Mouse (Mus musculus) neural tube, embryonic 11.5 days (tissue): Measurements from ENCODE around the gene Tcf12. TPM values are rescaled to one million over a fixed set of nuclear protein-coding genes. Genes with fewer than 3 reads are reported as not detected.

ENCODE experiments used
- ATAC-seq: fragments of 200-750 bp; cut with Nextera tagmentation; 2 replicates; pipeline ENCODE4 v1.8.0; 2017; ENCODE audit warnings: moderate number of reproducible peaks, mild to moderate bottlenecking, moderate TSS enrichment, moderate library complexity; ENCODE audit not compliant: insufficient read depth, low FRiP score, low TSS enrichment
- DNase-seq: peaks from one replicate; pipeline ENCODE4 v3.0.0-alpha.2; 2015; ENCODE audit warnings: low spot score
- H3K27ac ChIP-seq: fragments of 300-500 bp; sonication (generic); 2 replicates; pipeline ENCODE4 v1.5.1; 2014; ENCODE audit warnings: low read depth, mild to moderate bottlenecking, low read length
- H3K27me3 ChIP-seq: fragments of 300-500 bp; sonication (generic); 2 replicates; pipeline ENCODE4 v1.6.1; 2014; ENCODE audit warnings: mild to moderate bottlenecking, low read length, mixed read lengths; ENCODE audit not compliant: control insufficient read depth, insufficient read depth
- H3K36me3 ChIP-seq: fragments of 300-500 bp; sonication (generic); 2 replicates; pipeline ENCODE4 v1.6.1; 2014; ENCODE audit warnings: mild to moderate bottlenecking, low read length, moderate library complexity, mixed read lengths; ENCODE audit not compliant: control insufficient read depth, insufficient read depth
- H3K4me1 ChIP-seq: fragments of 300-500 bp; sonication (generic); 2 replicates; pipeline ENCODE4 v1.6.1; 2014; ENCODE audit warnings: low read length, mixed read lengths; ENCODE audit not compliant: control insufficient read depth, insufficient read depth
- H3K4me2 ChIP-seq: fragments of 300-500 bp; sonication (generic); 2 replicates; pipeline ENCODE4 v1.6.1; 2014; ENCODE audit warnings: low read depth, mild to moderate bottlenecking, moderate library complexity
- H3K4me3 ChIP-seq: fragments of 300-500 bp; sonication (generic); 2 replicates; pipeline ENCODE4 v1.5.1; 2014; ENCODE audit warnings: low read depth, low read length
- H3K9ac ChIP-seq: fragments of 300-500 bp; sonication (generic); 2 replicates; pipeline ENCODE4 v1.6.1; 2014; ENCODE audit warnings: mild to moderate bottlenecking, low read length
- H3K9me3 ChIP-seq: fragments of 300-500 bp; sonication (generic); 2 replicates; pipeline ENCODE4 v1.6.1; 2016; ENCODE audit warnings: low read length; ENCODE audit not compliant: control insufficient read depth
- WGBS: fragments of 180-500 bp; shearing (Covaris S2); extraction: QIAGEN DNeasy Blood & Tissue Kit; methylation state at CpG from one replicate; pipeline ENCODE4 v1.1.7; 2014; 5-methylcytosine and 5-hydroxymethylcytosine counted together
- polyA plus RNA-seq: library from polyadenylated mRNA; unstranded; fragments of >200 nt; fragmentation: Nextera tagmentation; extraction: Ambion mirVana; gene quantifications from 2 replicates; pipeline ENCODE4 v1.2.1, GENCODE M21; 2014

Tcf12 gene
- polyA plus RNA-seq, 1 experiment from 2014 or later: 209 TPM

- Histone ChIP-seq H3K4me2 (no peak overlapping the region), H3K9me3 (no peaks in the 10 kb centered on the region), H3K36me3 (no peaks in the 10 kb centered on the region), H3K4me3 (no peak overlapping the region), H3K27ac (no peak overlapping the region), H3K4me1 (0 out of 2 replicates have a peak, but pooled peaks cover 2% of the 10 kb centered on the region), H3K9ac (no peak overlapping the region), H3K27me3 (no peaks in the 10 kb centered on the region)
- no peak for ATAC-seq
- WGBS: 40% methylated on average over 4 of the region's 4 CpGs
- DNase-seq: no peak
These were observed 298.8 kb downstream of the Tcf12 start for GRCm38 (mm10) chr9:71812914-71813313.

DNA sequence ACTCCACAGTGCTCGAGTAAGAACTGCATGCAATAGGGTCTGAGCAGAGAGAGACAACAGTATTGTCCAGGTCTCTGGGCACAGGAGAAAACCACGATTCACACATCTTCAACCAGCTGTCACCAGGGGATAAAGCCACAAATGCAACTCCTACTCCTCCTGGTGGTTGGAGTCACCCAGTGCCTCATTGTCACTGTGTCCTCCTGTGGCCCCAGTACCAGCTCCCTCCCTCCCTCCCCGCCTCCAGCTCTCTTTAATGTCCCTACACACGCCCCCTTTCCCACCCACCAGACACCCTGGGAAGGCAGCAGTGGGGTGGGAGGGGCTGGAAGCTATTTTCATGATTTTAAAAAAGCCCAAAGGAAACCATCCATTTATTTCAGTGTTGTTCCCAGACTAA lies 299.3 kb downstream of the Tcf12 start:
- no peaks in the 10 kb centered on the region for H3K36me3 ChIP-seq
- H3K4me1 ChIP-seq: 0 out of 2 replicates have a peak, but pooled peaks cover 2% of the 10 kb centered on the region
- H3K4me3 ChIP-seq: no peak overlapping the region
- H3K27ac ChIP-seq: no peak overlapping the region
- DNase-seq (no peak), ATAC-seq (no peak)
- no peaks in the 10 kb centered on the region for H3K27me3 ChIP-seq
- H3K4me2 ChIP-seq: no peak overlapping the region
- no peaks in the 10 kb centered on the region for H3K9me3 ChIP-seq
- H3K9ac ChIP-seq: no peak overlapping the region
- WGBS: 35% methylated on average over 4 of the region's 4 CpGs

DNA sequence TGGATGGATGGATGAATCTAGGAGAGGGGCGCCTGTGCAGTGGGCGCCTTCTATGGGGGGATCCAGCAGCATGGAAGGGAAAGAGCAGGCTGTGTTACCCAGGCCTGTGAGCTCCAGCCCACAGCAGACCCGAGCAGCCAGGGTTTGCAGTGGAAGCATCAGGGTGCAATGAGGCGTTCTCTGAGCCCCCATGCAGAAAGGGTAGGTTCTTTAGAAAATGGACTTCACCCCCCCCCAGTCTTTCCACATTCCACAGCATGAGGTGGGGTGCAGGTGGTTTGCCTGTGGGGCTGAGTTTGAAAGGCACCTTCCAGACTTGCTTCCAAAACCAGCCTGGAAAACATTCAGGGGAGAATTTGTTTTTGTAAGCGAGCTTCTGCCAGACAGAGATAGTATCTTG lies 300.3 kb downstream of the Tcf12 start:
- H3K9me3 ChIP-seq: no peaks in the 10 kb centered on the region
- no peaks in the 10 kb centered on the region for H3K36me3 ChIP-seq
- 78% methylated on average over 5 of the region's 5 CpGs for WGBS
- ATAC-seq (no peak), DNase-seq (no peak)
- 0 out of 2 replicates have a peak, but pooled peaks cover 2% of the 10 kb centered on the region for H3K4me1 ChIP-seq
- H3K9ac ChIP-seq: no peak overlapping the region
- no peak overlapping the region for H3K27ac ChIP-seq
- H3K4me2 ChIP-seq: no peak overlapping the region
- no peak overlapping the region for H3K4me3 ChIP-seq
- no peaks in the 10 kb centered on the region for H3K27me3 ChIP-seq

DNA sequence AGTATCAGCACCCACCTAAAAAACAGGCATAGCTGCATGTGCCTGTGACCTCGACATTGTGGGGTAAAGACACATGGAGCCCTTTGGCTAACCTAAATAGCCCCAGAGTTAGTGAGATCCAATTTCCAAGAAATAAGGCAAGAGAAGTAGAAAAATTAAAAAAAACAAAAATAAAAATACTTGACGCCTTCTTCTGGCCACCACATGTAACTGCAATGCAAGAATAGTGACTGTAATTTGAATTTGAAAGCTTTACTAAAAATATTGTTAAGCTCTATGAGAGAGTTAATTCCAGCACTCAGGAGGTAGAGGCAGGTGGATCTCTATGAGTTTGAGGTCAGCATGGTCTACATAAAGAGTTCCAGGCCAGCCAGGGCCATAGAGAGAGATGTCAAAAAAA lies 300.9 kb downstream of the Tcf12 start:
- no peaks in the 10 kb centered on the region for H3K27me3 ChIP-seq
- no peak overlapping the region for H3K4me3 ChIP-seq
- 75% methylated on average over 2 of the region's 2 CpGs for WGBS
- ATAC-seq (no peak), DNase-seq (no peak)
- H3K4me1 ChIP-seq: 0 out of 2 replicates have a peak, but pooled peaks cover 2% of the 10 kb centered on the region
- no peak overlapping the region for H3K27ac ChIP-seq
- no peaks in the 10 kb centered on the region for H3K36me3 ChIP-seq
- no peak overlapping the region for H3K9ac ChIP-seq
- H3K9me3 ChIP-seq: no peaks in the 10 kb centered on the region
- no peak overlapping the region for H3K4me2 ChIP-seq

- DNase-seq (no peak), ATAC-seq (no peak)
- Histone ChIP-seq H3K4me1 (0 out of 2 replicates have a peak, but pooled peaks cover 2% of the 10 kb centered on the region), H3K27me3 (no peaks in the 10 kb centered on the region), H3K4me2 (peak overlapping the region; percentile 5; the same call in 1 of the 2 replicates), H3K27ac (no peak overlapping the region), H3K4me3 (no peak overlapping the region), H3K9ac (no peak overlapping the region), H3K36me3 (no peaks in the 10 kb centered on the region), H3K9me3 (no peaks in the 10 kb centered on the region)
- WGBS: 47% methylated on average over 11 of the region's 11 CpGs
These were observed 302.9 kb downstream of the Tcf12 start for GRCm38 (mm10) chr9:71808640-71809254.

GRCm38 (mm10) chr9:71807801-71808200 lies 303.9 kb downstream of the Tcf12 start:
- Histone ChIP-seq H3K4me3 (no peak overlapping the region), H3K4me2 (no peak overlapping the region), H3K9ac (no peak overlapping the region), H3K9me3 (no peaks in the 10 kb centered on the region), H3K27me3 (no peaks in the 10 kb centered on the region), H3K36me3 (no peaks in the 10 kb centered on the region), H3K27ac (no peak overlapping the region), H3K4me1 (0 out of 2 replicates have a peak, but pooled peaks cover 2% of the 10 kb centered on the region)
- WGBS: 51% methylated on average over 4 of the region's 4 CpGs
- ATAC-seq: no peak
- no peak for DNase-seq

DNA sequence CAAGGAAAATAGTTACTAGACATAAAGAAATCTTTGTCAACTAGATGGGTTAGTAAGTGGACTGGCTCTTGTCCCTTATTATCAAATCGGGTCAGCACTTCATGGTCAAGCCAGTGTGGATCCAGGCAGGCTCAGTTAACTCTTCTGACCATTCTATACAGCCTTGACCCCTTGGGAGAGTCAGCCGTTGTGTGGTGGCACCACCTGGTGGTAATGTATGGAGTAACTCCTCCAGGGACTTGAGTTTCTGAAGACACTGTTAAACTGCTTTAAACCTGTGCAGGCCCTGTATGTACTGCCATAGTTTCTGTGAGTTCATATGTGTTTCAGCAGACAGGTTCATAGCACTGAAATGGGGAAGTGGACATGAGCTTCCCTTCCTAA lies 305.3 kb downstream of the Tcf12 start:
- DNase-seq (peak; percentile 82), ATAC-seq (no peak)
- no peak overlapping the region for H3K27ac ChIP-seq
- H3K9ac ChIP-seq: no peak overlapping the region
- no peaks in the 10 kb centered on the region for H3K36me3 ChIP-seq
- no peak overlapping the region for H3K4me3 ChIP-seq
- no peaks in the 10 kb centered on the region for H3K4me1 ChIP-seq
- WGBS: 8% methylated on average over 2 of the region's 2 CpGs
- no peaks in the 10 kb centered on the region for H3K27me3 ChIP-seq
- no peak overlapping the region for H3K4me2 ChIP-seq
- H3K9me3 ChIP-seq: no peaks in the 10 kb centered on the region

DNA sequence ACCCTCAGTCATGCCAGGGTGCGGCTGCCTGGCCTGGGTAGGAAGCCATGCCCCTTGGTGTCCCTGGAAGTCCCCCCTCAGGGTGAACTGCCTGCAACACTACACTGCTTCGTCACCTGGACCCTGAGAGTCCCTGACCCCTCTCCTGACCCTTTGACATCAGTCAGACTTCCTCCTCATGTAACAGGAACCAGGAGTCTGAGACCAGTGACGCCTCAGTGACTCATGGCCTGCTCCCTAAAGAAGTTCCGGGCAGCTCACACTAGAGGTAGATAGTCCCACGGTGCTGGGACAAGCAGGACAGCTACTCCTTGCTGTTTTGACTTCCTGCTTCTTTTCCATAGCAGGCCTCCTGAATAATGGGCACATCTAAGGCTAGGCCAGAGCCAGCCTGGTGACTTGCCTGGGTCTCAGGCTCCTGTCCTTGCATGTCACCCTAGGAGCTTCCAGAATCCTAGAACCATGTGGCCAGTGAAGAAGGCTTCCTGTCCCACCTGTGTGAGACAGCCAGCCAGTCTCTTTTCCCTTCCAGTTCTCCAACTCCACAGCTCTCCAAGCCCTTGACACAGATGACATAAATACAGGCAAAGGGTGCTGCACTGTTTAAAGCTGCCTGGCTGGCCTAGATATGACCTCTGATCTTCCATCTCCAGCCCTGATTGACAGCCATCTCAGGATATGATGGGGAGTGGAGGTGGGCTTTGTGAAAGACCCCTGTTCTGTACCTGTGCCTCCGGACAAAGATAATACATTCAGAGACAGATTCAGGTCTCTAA lies 305.8 kb downstream of the Tcf12 start:
- no peaks in the 10 kb centered on the region for H3K27me3 ChIP-seq
- H3K4me1 ChIP-seq: no peaks in the 10 kb centered on the region
- no peak overlapping the region for H3K4me3 ChIP-seq
- H3K27ac ChIP-seq: no peak overlapping the region
- H3K9ac ChIP-seq: no peak overlapping the region
- H3K4me2 ChIP-seq: no peak overlapping the region
- H3K36me3 ChIP-seq: no peaks in the 10 kb centered on the region
- ATAC-seq (no peak), DNase-seq (no peak)
- WGBS: 58% methylated on average over 6 of the region's 6 CpGs
- no peaks in the 10 kb centered on the region for H3K9me3 ChIP-seq

DNA sequence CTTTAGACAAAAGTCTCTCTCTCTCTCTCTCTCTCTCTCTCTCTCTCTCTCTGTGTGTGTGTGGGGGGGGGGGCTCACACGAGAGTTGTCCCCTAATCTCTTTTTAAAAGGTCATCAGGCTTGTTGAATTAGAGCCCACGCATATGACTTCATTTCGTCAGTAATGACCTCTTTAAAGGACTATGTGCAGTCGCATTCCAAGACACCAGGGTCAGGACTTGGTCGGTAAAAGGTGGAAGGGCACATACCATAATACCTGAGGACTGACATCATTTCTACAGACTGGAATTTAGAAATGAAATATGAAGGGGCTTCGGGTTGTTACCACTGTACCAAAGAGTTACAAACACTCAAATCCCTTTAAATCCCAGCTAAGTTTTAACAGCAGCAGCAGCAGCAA lies 307.6 kb downstream of the Tcf12 start:
- H3K9me3 ChIP-seq: no peaks in the 10 kb centered on the region
- no peak for ATAC-seq
- H3K27ac ChIP-seq: no peak overlapping the region
- no peaks in the 10 kb centered on the region for H3K4me1 ChIP-seq
- H3K4me3 ChIP-seq: no peak overlapping the region
- WGBS: 50% methylated on average over 6 of the region's 6 CpGs
- H3K36me3 ChIP-seq: no peaks in the 10 kb centered on the region
- DNase-seq: no peak
- no peak overlapping the region for H3K4me2 ChIP-seq
- H3K27me3 ChIP-seq: no peaks in the 10 kb centered on the region
- H3K9ac ChIP-seq: no peak overlapping the region
